Mouse (Mus musculus): Measurements from ENCODE around the gene Mpp2. TPM values are rescaled to one million over a fixed set of nuclear protein-coding genes. Genes with fewer than 3 reads are reported as not detected.

The Mpp2 gene
- polyA plus RNA-seq (2014; fragmentation: Illumina TruSeq; extraction: RNeasy Lipid Tissue Mini Kit (QIAGEN cat#74804); ENCODE audit: low read depth, low replicate concordance) = 0.10 TPM

DNA sequence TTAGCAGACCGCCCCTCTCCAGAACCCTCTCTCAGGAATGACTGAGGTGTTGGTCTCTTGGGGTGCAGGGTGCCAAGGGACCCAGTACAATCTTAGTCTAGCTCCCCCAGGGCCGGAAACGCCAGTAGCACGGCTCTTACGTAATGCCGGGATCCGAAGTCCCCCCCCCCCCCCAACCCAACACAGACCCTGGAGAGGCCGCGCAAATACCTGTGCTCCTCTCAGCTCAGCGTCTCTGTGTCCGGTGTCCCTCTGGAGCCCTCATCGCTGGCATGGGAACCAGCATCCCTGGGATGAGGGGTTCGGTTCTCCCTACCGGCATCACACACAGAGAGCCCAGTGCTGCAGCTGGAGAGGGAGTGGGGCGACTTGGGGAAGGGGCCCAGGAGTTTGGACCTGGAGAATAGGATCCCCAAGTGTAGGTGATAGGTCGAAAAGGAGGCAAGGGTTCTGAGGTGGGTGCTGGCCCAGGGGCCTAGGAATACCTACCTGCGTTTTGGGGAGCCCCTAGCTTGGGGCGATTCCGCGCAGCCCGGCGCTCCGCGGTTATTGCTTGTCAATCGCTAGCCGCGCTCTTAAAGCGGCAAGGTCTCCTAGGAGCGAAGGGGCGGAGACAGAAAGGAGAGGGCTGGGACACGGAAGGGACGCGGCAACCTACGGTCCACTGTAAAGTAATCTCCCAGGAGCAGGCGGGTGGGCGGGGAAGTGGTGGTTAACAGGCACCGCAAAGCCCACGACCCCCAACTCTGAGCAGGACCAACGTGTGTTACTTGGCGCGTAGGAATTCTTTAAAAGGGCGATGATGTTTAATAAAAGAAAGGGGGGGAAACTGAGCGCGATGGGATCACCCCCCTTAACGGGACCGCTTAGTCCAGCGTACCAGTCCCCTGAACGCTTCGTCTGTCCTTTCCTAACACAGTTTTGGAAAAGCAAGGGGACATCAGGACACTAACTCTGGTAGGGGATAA, at the start of gene Mpp2:
TSS of gene Mpp2 (minus strand) at position 585 of the 968 bp plus-strand sequence.

DNA sequence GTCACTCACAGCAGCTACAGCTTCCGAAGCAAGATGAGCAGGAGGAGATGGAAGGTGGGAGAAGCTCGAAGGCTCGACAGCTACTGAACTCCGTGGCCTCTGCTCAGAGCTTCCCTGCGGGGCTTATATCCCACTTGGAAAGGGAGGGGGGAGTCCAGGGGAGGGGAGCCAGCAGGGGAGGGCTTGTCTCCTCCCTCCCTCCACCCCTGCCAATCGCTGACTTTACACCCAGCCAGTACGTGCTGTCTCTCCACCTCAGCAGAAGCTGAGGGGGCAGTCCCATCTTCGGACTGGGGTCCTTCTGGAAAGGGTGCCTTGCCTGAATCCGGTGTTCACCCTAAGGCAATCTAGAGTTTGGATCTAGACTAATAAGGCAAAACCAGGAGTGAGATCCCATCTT, 19.4 kb upstream of the Mpp2 start, which contains the start of gene Pyy:
TSS of gene Pyy (minus strand) at position 101 of the 400 bp plus-strand sequence.

DNA sequence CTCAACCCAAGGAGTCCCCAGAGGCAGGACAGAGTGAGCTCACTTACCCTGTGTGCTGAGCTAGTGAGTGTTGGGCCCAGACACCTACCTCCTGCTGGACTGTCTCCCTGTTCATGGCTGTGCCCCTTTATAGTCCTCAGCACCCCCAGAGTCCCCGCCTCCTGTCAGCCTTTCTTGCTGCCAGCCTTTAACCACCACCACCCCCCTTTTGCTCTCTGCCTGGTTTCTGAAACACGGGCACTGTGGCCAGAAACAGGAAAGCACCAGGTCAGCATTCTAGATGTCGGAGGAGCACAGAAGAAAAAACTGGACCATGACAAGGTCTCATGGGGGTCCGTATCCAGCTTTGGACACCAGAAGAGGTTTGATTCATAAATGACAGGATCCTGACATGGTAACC, 12.9 kb upstream of the Mpp2 start, which contains the start of gene Ppy:
TSS of gene Ppy (minus strand) at position 101 of the 400 bp plus-strand sequence.

DNA sequence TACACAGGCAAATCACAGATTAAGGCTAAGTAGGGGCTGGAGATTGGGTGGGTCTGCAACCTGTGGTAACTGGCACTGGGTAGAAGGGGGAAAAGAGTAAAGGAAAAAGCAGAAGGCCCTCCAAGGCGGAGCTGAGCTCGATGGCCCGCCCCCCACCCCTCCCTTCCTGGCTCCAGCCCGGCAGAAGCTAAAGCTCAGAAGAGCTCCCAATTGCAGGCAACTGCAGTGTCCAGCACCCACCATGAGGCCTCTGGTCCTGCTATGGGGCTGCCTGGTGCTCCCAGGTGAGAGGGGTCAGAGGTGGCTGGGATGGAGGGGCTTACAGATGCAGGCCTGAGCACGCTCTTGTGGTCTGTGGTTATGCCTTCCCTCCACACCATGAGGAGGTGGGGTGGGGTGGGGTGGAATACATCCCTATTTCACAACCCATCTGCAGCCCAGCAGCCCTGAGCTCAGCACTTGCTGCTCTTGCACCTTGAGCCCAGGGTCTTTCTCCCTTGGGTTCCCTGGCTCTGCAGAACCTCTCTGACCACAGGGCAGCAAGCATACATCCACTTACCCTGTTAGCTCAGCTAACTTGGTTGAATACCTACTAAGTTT, 46.9 kb downstream of the Mpp2 start, which contains the start of gene Cd300lg:
TSS of gene Cd300lg (plus strand) at position 160 of the 600 bp plus-strand sequence.

DNA sequence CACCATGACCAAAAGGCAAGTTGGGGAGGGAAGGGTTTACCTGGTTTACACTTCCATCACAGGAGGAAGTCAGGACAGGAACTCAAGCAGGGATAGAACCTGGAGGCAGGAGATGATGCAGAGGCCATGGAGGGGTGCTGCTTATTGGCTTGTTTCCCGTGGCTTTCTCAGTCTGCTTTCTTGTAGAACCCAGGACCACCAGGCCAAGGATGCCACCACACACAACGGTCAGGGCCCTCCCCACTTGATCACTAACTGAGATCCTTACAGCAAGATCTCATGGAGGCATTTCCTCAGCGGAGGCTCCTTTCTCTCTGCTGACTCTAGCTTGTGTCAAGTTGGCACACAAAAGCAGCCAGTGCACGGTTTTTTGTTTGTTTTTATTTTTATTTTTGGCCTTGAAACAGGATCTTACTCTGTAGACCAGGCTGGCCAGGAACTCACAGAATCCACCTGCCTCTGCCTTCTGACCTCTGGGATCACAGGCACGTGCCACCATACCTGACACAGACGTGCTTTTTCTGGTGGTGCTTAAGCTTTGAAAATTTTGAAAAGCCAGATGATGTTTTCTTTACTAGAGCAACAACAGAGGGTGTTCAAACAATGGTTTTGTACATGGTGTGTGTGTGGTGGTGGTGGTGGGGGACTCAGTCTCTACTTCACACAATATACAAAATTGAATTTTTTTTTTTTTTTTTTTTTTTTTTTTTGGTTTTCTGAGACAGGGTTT, 60.1 kb downstream of the Mpp2 start, which contains the start of gene Mpp3:
TSS of gene Mpp3 (minus strand) at position 375 of the 730 bp plus-strand sequence.

Other genes starting within 250 kb of the Mpp2 start
- 1.6 TPM for gene Meox1, start 194.1 kb downstream of the Mpp2 start, polyA plus RNA-seq (2014; fragmentation: Illumina TruSeq; extraction: RNeasy Lipid Tissue Mini Kit (QIAGEN cat#74804); ENCODE audit: low read depth, low replicate concordance)
- 0.76 TPM for gene Sost, start 121.5 kb downstream of the Mpp2 start, polyA plus RNA-seq (2014; fragmentation: Illumina TruSeq; extraction: RNeasy Lipid Tissue Mini Kit (QIAGEN cat#74804); ENCODE audit: low read depth, low replicate concordance)
- 510 TPM for gene Cfap97d1, start 104.2 kb downstream of the Mpp2 start, polyA plus RNA-seq (2014; fragmentation: Illumina TruSeq; extraction: RNeasy Lipid Tissue Mini Kit (QIAGEN cat#74804); ENCODE audit: low read depth, low replicate concordance)
- 10.6 TPM for gene Dusp3, start 101.5 kb downstream of the Mpp2 start, polyA plus RNA-seq (2014; fragmentation: Illumina TruSeq; extraction: RNeasy Lipid Tissue Mini Kit (QIAGEN cat#74804); ENCODE audit: low read depth, low replicate concordance)
- 2.2 TPM for gene Mpp3, start 60.1 kb downstream of the Mpp2 start, polyA plus RNA-seq (2014; fragmentation: Illumina TruSeq; extraction: RNeasy Lipid Tissue Mini Kit (QIAGEN cat#74804); ENCODE audit: low read depth, low replicate concordance)
- gene Cd300lg, start 47.0 kb downstream of the Mpp2 start, polyA plus RNA-seq (2014; fragmentation: Illumina TruSeq; extraction: RNeasy Lipid Tissue Mini Kit (QIAGEN cat#74804); ENCODE audit: low read depth, low replicate concordance) = 0.28 TPM
- gene Ppy, start 12.8 kb upstream of the Mpp2 start, polyA plus RNA-seq (2014; fragmentation: Illumina TruSeq; extraction: RNeasy Lipid Tissue Mini Kit (QIAGEN cat#74804); ENCODE audit: low read depth, low replicate concordance) = not detected
- not detected for gene Pyy, start 19.3 kb upstream of the Mpp2 start, polyA plus RNA-seq (2014; fragmentation: Illumina TruSeq; extraction: RNeasy Lipid Tissue Mini Kit (QIAGEN cat#74804); ENCODE audit: low read depth, low replicate concordance)
- not detected for gene Nags, start 57.0 kb upstream of the Mpp2 start, polyA plus RNA-seq (2014; fragmentation: Illumina TruSeq; extraction: RNeasy Lipid Tissue Mini Kit (QIAGEN cat#74804); ENCODE audit: low read depth, low replicate concordance)
- gene Tmem101, start 67.9 kb upstream of the Mpp2 start, polyA plus RNA-seq (2014; fragmentation: Illumina TruSeq; extraction: RNeasy Lipid Tissue Mini Kit (QIAGEN cat#74804); ENCODE audit: low read depth, low replicate concordance) = 1.8 TPM
- gene Lsm12, start 96.8 kb upstream of the Mpp2 start, polyA plus RNA-seq (2014; fragmentation: Illumina TruSeq; extraction: RNeasy Lipid Tissue Mini Kit (QIAGEN cat#74804); ENCODE audit: low read depth, low replicate concordance) = 75.9 TPM
- 7.8 TPM for gene G6pc3, start 101.1 kb upstream of the Mpp2 start, polyA plus RNA-seq (2014; fragmentation: Illumina TruSeq; extraction: RNeasy Lipid Tissue Mini Kit (QIAGEN cat#74804); ENCODE audit: low read depth, low replicate concordance)
- 0.43 TPM for gene Hdac5, start 141.7 kb upstream of the Mpp2 start, polyA plus RNA-seq (2014; fragmentation: Illumina TruSeq; extraction: RNeasy Lipid Tissue Mini Kit (QIAGEN cat#74804); ENCODE audit: low read depth, low replicate concordance)
- 2.6 TPM for gene BC030867, start 160.4 kb upstream of the Mpp2 start, polyA plus RNA-seq (2014; fragmentation: Illumina TruSeq; extraction: RNeasy Lipid Tissue Mini Kit (QIAGEN cat#74804); ENCODE audit: low read depth, low replicate concordance)
- 0.07 TPM for gene Asb16, start 180.2 kb upstream of the Mpp2 start, polyA plus RNA-seq (2014; fragmentation: Illumina TruSeq; extraction: RNeasy Lipid Tissue Mini Kit (QIAGEN cat#74804); ENCODE audit: low read depth, low replicate concordance)
- 6.2 TPM for gene Tmub2, start 196.4 kb upstream of the Mpp2 start, polyA plus RNA-seq (2014; fragmentation: Illumina TruSeq; extraction: RNeasy Lipid Tissue Mini Kit (QIAGEN cat#74804); ENCODE audit: low read depth, low replicate concordance)
- gene Atxn7l3, start 208.1 kb upstream of the Mpp2 start, polyA plus RNA-seq (2014; fragmentation: Illumina TruSeq; extraction: RNeasy Lipid Tissue Mini Kit (QIAGEN cat#74804); ENCODE audit: low read depth, low replicate concordance) = 3.8 TPM
- 10.9 TPM for gene Ubtf, start 231.2 kb upstream of the Mpp2 start, polyA plus RNA-seq (2014; fragmentation: Illumina TruSeq; extraction: RNeasy Lipid Tissue Mini Kit (QIAGEN cat#74804); ENCODE audit: low read depth, low replicate concordance)

Data from testis, adult 10 weeks (tissue).